Mouse (Mus musculus) liver, adult 2 months (tissue): ENCODE measurements at regions not wholly inside any gene's neighbourhood (a gene's known extent, or its start where the extent isn't known, plus 50 kb on each side); places are given as distances from the start of the nearest gene placed in this dataset.

ENCODE experiments used
- DNase-seq: peaks from one replicate; pipeline ENCODE4 v3.0.0-alpha.2; 2011; ENCODE audit warnings: low read depth, low spot score; ENCODE audit errors: extremely low read depth
- H3K27ac ChIP-seq: fragments of 200-500 bp; replicated peaks from 2 replicates; pipeline ENCODE4 v1.5.1; 2012; ENCODE audit warnings: low read depth, mild to moderate bottlenecking, control low read depth, inconsistent platforms, low read length; ENCODE audit not compliant: insufficient read depth
- H3K27me3 ChIP-seq: fragments of 200-500 bp; 2 replicates; pipeline ENCODE4 v1.6.1; 2012; ENCODE audit warnings: mild to moderate bottlenecking, moderate library complexity, low read length, inconsistent platforms; ENCODE audit not compliant: control insufficient read depth, insufficient read depth
- H3K36me3 ChIP-seq: fragments of 200-500 bp; 2 replicates; pipeline ENCODE4 v1.6.1; 2012; ENCODE audit warnings: low read length, inconsistent platforms; ENCODE audit not compliant: control insufficient read depth, insufficient read depth
- H3K4me1 ChIP-seq: fragments of 200-500 bp; 2 replicates; pipeline ENCODE4 v1.6.1; 2011; ENCODE audit warnings: low read length; ENCODE audit not compliant: control insufficient read depth, insufficient read depth
- H3K4me3 ChIP-seq: fragments of 200-500 bp; 2 replicates; pipeline ENCODE4 v1.5.1; 2011; ENCODE audit warnings: low read depth, mild to moderate bottlenecking, control low read depth, low read length, moderate library complexity; ENCODE audit not compliant: insufficient read depth
- H3K79me2 ChIP-seq: fragments of 200-500 bp; 2 replicates; pipeline ENCODE4 v1.6.1; 2012; ENCODE audit warnings: inconsistent platforms, mild to moderate bottlenecking, low read length, moderate library complexity; ENCODE audit not compliant: control insufficient read depth, insufficient read depth
- H3K9ac ChIP-seq: fragments of 200-500 bp; 2 replicates; pipeline ENCODE4 v1.6.1; 2012; ENCODE audit warnings: low read depth, mild to moderate bottlenecking, control low read depth, inconsistent platforms, low read length
- CTCF ChIP-seq: fragments of 200-500 bp; IDR thresholded peaks from 2 replicates; pipeline ENCODE4 v1.5.1; 2011; ENCODE audit warnings: low read depth, low read length, control low read depth
- POLR2A ChIP-seq: fragments of 200-500 bp; IDR thresholded peaks from 2 replicates; pipeline ENCODE4 v1.6.1; 2011; ENCODE audit warnings: low read length, control low read depth; ENCODE audit not compliant: insufficient read depth; ENCODE audit errors: extremely low read depth
- WGBS: fragments of 180-500 bp; shearing (Covaris S2); methylation state at CpG from one replicate; pipeline ENCODE4 v1.1.7; 2018; 5-methylcytosine and 5-hydroxymethylcytosine counted together

- DNase-seq = no peak
- Histone ChIP-seq H3K4me3 (no peak overlapping the region), H3K36me3 (no peaks in the 10 kb centered on the region), H3K4me1 (no peaks in the 10 kb centered on the region), H3K27ac (no peak overlapping the region), H3K79me2 (no peaks in the 10 kb centered on the region), H3K9ac (no peak overlapping the region), H3K27me3 (no peaks in the 10 kb centered on the region)
- TF ChIP-seq CTCF = no peak
- no peak for TF ChIP-seq POLR2A
- 83% methylated on average over 3 of the region's 3 CpGs for WGBS
These were observed 70.8 kb downstream of the Mat2b start for GRCm38 (mm10) chr11:40624126-40624778.

DNA sequence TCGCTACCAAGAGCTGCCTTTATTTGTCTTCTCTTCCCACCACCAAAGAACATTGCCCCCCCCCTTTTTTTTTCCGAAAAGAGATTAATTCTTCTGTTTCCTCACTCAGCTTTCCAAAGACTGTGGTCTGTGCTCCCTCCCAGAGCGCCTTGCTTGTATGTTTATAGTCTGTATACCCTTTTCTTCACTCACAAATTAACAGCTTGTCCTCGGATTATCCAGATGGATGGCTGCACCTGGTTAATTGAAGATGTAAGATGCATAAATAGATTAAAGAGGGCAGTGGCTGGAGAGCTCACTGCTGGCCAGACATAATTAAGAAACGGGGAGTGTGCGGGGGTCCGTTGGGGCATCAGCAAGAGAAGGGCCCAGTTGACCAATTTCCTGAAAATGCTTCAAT is 75.0 kb downstream of the Mat2b start:
- TF ChIP-seq CTCF = no peak
- TF ChIP-seq POLR2A = no peak
- no peaks in the 10 kb centered on the region for H3K4me1 ChIP-seq
- no peak overlapping the region for H3K9ac ChIP-seq
- no peak overlapping the region for H3K4me3 ChIP-seq
- no peak for DNase-seq
- H3K27ac ChIP-seq = no peak overlapping the region
- 70% methylated on average over 7 of the region's 7 CpGs for WGBS
- H3K79me2 ChIP-seq = no peaks in the 10 kb centered on the region
- no peaks in the 10 kb centered on the region for H3K36me3 ChIP-seq
- no peaks in the 10 kb centered on the region for H3K27me3 ChIP-seq

DNA sequence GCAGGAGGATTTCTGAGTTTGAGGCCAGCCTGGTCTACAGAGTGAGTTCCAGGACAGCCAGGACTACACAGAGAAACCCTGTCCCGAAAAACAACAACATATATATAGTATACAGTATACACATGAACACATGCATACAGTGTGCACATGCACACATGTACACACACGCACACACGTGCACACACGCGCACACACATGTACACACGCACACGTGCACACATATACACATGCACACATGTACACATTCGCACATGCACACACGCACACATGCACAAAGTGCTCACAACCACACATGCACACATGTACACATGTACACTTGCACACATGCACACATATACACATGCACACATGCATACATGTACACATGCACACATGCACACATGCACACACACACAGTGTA is 92.0 kb downstream of the Mat2b start:
- H3K79me2 ChIP-seq = no peaks in the 10 kb centered on the region
- H3K36me3 ChIP-seq = no peaks in the 10 kb centered on the region
- H3K9ac ChIP-seq = no peak overlapping the region
- peaks cover 2% of the 10 kb centered on the region for H3K4me1 ChIP-seq
- WGBS = 93% methylated on average over 9 of the region's 9 CpGs
- no peak for DNase-seq
- no peak overlapping the region for H3K4me3 ChIP-seq
- no peak overlapping the region for H3K27ac ChIP-seq
- TF ChIP-seq CTCF (no peak), POLR2A (no peak)
- H3K27me3 ChIP-seq = no peaks in the 10 kb centered on the region

- Histone ChIP-seq H3K27ac (no peak overlapping the region), H3K79me2 (no peaks in the 10 kb centered on the region), H3K4me1 (peaks cover 2% of the 10 kb centered on the region), H3K9ac (no peak overlapping the region), H3K4me3 (no peak overlapping the region), H3K36me3 (no peaks in the 10 kb centered on the region), H3K27me3 (no peaks in the 10 kb centered on the region)
- peak; percentile 32 for DNase-seq
- TF ChIP-seq POLR2A = no peak
- peak; percentile 43 for TF ChIP-seq CTCF
- WGBS = 0% methylated on average over 1 of the region's 1 CpGs
These were observed 93.5 kb downstream of the Mat2b start for GRCm38 (mm10) chr11:40601572-40601909.

DNA sequence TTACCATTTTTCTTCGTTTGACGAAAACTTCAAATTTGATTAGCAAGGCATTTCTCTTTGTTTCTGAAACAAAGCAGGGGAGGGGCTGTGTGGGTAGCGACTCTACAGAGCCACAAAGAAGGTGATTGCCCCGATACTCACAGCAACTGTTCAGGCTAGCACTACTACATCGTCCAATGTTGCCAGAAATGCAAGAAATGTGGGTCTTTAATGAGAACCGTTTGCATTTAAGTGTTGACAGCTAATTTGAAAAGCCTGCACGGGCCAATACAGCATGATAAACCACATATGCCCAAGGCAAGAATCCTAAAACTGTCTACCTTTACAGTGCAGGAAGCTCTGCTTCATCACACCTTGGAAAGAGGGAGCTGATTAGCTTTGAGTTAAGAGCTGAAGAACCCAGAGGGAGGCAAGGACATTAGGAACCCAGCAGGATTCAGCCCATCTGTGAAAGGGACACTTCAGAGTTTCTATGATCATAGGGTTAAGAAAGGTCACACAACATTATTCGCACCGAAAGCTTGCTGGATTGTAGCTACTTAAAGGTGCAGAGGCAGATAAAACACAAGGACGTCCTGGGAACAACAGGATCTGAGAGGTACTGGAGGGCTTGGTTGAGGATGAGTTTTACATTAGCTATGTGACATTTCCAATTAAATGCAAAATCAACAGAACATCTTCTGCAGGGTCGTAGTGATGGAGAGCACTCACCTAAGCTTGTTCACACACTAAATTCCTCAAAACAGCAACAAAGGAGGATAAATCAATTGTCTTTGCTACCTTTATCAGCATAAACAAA is 94.0 kb downstream of the Mat2b start:
- no peak for DNase-seq
- Histone ChIP-seq H3K27me3 (no peaks in the 10 kb centered on the region), H3K9ac (no peak overlapping the region), H3K4me1 (peaks cover 2% of the 10 kb centered on the region), H3K79me2 (no peaks in the 10 kb centered on the region), H3K27ac (no peak overlapping the region), H3K36me3 (no peaks in the 10 kb centered on the region), H3K4me3 (no peak overlapping the region)
- 13% methylated on average over 11 of the region's 11 CpGs for WGBS
- TF ChIP-seq POLR2A (no peak), CTCF (no peak)
